Mouse (Mus musculus) lung, adult 2 months (tissue): ENCODE results near the gene Gfpt2. TPM values are rescaled to one million over a fixed set of nuclear protein-coding genes. Genes with fewer than 3 reads are reported as not detected.

Experiments
- DNase-seq: peaks from one replicate; pipeline ENCODE4 v3.0.0; 2022
- H3K4me1 ChIP-seq: fragments of 200-500 bp; 2 replicates; pipeline ENCODE4 v1.6.1; 2011; ENCODE audit warnings: low read length; ENCODE audit not compliant: control insufficient read depth, insufficient read depth
- H3K4me3 ChIP-seq: fragments of 200-500 bp; replicated peaks from 2 replicates; pipeline ENCODE3; 2011; ENCODE audit warnings: low read depth, mild to moderate bottlenecking, control low read depth, low read length; ENCODE audit errors: extremely low read depth
- CTCF ChIP-seq: fragments of 200-500 bp; IDR thresholded peaks from 2 replicates; pipeline ENCODE4 v1.5.1; 2011; ENCODE audit warnings: mild to moderate bottlenecking, low read length, control low read depth; ENCODE audit not compliant: insufficient read depth
- POLR2A ChIP-seq: fragments of 200-500 bp; IDR thresholded peaks from 2 replicates; pipeline ENCODE4 v1.6.1; 2011; ENCODE audit warnings: low read depth, mild to moderate bottlenecking, control low read depth, low read length, borderline replicate concordance; ENCODE audit errors: extremely low read depth
- WGBS: fragments of 180-500 bp; shearing (Covaris S2); methylation state at CpG from one replicate; pipeline ENCODE4 v1.1.7; 2018; 5-methylcytosine and 5-hydroxymethylcytosine counted together
- polyA plus RNA-seq: library from polyadenylated mRNA; depleted of rRNA; stranded (reverse); fragments of >200 nt; gene quantifications from 2 replicates; pipeline ENCODE4 v1.2.3, GENCODE M21; 2012; rRNA removed

Gene Gfpt2
- 7.0 and 8.8 TPM in 2 replicates for polyA plus RNA-seq

DNA sequence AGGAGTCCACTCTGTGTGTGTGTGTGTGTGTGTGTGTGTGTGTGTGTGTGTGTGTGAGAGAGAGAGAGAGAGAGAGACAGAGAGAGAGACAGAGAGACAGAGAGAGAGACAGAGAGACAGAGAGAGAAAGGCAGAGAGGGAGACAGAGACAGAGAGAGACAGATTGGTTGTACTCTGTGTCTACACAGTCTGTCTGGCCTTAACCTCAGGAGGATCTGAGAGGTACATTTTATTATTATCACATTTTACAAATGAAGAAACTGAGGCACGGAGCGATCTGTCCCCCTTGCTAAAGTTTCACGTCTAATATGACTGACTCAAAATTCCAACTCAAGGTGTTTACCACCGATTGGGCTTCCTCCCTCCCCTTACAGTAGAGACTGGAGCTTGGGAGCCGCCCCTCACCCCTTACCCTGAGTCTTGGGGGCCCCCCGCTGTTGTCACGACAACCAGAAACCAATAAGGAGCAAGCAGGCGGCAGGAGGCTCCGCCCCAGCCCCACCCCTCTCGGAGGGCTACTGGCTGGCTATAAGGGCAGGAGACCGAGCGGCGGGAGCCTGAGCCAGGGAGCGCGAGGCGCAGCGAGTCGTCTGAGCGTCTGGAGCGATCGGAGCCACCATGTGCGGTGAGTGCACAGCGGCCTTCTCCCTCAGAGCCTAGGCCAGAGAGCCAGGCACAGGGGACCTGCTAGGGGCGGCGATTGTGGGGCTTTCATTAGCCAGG lies at the start of gene Gfpt2:
Gene Gfpt2 (plus strand): TSS at position 560 of the 723 bp plus-strand sequence.
- Histone ChIP-seq H3K4me3 (peak within 1 kb of the TSS; percentile 61), H3K4me1 (no peaks in the 10 kb centered on the region; the same call in 1 of the 2 replicates)
- under 1% methylated on average over 25 of the region's 25 CpGs for WGBS
- TF ChIP-seq CTCF (no peak), POLR2A (peak; percentile 82; the same call in 1 of the 2 replicates)
- DNase-seq, result peak; percentile 37

DNA sequence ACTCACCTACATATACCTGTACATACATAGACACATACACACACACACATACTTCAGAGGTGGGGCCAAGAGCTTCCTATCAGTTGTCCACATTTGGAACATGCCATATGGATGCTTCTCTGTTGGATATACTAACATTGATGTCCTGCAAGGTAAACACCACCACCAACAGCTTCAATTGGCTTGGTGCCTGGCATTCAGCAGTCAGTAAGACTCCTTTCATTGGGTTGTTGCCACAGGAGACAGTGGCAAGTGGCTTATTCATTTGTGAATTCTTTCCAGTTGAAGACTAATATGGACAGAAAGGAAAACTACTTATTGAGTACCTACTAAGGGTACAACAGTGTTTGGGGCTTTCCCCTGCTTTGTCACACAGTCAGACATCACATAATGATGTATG lies 49.0 kb upstream of the Gfpt2 start:
- no peak for DNase-seq

GRCm38 (mm10) chr11:49745839-49746238 lies 48.1 kb upstream of the Gfpt2 start:
- no peak for DNase-seq
- TF ChIP-seq POLR2A (no peak), CTCF (no peak)
- Histone ChIP-seq H3K4me1 (no peaks in the 10 kb centered on the region), H3K4me3 (no peak overlapping the region)
- WGBS, result 78% methylated on average over 3 of the region's 3 CpGs

More for the DNA sequence above, 49.0 kb upstream of the Gfpt2 start:
- Histone ChIP-seq H3K4me3 (no peak overlapping the region), H3K4me1 (no peaks in the 10 kb centered on the region)
- TF ChIP-seq CTCF, result no peak
- TF ChIP-seq POLR2A, result no peak

DNA sequence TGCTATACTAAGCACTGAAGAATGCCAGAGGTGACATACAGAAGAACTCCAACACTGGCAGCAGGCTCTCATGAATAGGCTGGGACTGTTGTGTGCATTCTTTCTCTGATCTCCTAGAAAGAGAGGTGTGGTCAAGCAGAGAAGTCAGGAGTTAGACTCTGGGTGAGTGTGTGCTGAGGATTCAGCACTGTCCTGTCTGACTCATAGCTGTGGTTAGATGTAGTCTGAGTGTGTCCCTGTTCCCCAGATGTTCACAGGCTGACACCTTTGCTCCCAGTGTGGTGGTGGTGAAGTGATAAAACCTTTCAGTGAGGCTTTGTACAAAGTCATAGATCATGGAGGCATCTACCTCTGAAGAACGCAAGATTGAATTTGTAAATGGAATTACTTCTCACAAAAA lies 47.2 kb upstream of the Gfpt2 start:
- no peak for DNase-seq
- TF ChIP-seq CTCF (no peak), POLR2A (no peak)
- WGBS, result 97% methylated on average over 1 of the region's 1 CpGs
- H3K4me3 ChIP-seq, result no peak overlapping the region
- no peaks in the 10 kb centered on the region for H3K4me1 ChIP-seq

- no peak for DNase-seq
- 19% methylated on average over 12 of the region's 12 CpGs for WGBS
- no peak for TF ChIP-seq CTCF
- no peak for TF ChIP-seq POLR2A
- peaks cover 5% of the 10 kb centered on the region; the same call in 1 of the 2 replicates for H3K4me1 ChIP-seq
- H3K4me3 ChIP-seq, result no peak overlapping the region
Measured at GRCm38 (mm10) chr11:49754958-49755665, 38.9 kb upstream of the Gfpt2 start.

DNA sequence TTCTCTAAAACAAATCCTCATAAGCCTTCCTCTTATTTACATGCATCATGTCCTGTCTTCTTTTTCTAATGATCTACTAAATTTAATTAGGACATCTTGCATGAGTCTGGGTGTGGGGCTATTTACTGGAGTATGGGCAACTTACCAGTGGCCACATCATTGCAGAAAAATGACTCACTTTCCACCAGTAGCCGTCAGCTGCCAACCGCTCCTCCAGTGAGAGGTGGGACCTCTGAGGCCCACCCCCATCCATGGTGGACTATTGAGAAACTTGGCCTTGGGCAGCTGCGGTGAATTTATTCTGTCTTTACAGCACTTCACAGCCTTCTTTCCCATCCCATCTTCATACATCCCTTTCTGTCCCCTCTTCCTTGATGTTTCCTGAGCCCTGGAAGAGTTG lies 35.9 kb upstream of the Gfpt2 start:
- WGBS, result 78% methylated on average over 3 of the region's 3 CpGs
- no peak overlapping the region for H3K4me3 ChIP-seq
- peaks cover 5% of the 10 kb centered on the region; the same call in 1 of the 2 replicates for H3K4me1 ChIP-seq
- no peak for DNase-seq
- TF ChIP-seq POLR2A, result no peak
- no peak for TF ChIP-seq CTCF

- Histone ChIP-seq H3K4me3 (no peak overlapping the region), H3K4me1 (no peaks in the 10 kb centered on the region; the same call in 1 of the 2 replicates)
- WGBS, result 83% methylated on average over 5 of the region's 5 CpGs
- no peak for DNase-seq
- TF ChIP-seq CTCF (no peak), POLR2A (no peak)
Measured at GRCm38 (mm10) chr11:49761130-49761529, 32.8 kb upstream of the Gfpt2 start.

DNA sequence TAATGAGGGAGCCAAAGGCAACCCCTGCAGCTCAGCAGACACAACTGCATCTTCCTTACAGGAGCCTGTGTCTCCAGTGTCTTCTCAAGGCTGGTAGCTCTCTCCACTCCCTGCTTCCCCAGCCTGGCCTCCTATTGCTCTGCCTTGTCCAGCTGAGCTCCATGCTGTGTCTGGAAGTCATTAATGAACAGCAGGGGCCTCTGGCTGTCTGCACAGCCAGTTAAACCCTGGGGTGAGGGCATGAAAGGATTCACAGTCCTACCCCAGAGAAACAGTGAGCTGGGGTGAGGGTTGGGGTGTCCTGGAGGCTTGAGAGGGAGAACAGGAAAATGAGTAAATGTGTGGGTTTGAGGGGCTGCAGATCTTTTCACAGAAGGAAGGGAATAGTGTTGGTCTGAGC lies 30.4 kb upstream of the Gfpt2 start:
- no peaks in the 10 kb centered on the region; the same call in 1 of the 2 replicates for H3K4me1 ChIP-seq
- no peak for DNase-seq
- H3K4me3 ChIP-seq, result no peak overlapping the region
- TF ChIP-seq CTCF, result no peak
- no peak for TF ChIP-seq POLR2A

- no peak for TF ChIP-seq CTCF
- TF ChIP-seq POLR2A, result no peak
- Histone ChIP-seq H3K4me1 (no peaks in the 10 kb centered on the region; the same call in 1 of the 2 replicates), H3K4me3 (no peak overlapping the region)
- WGBS, result 53% methylated on average over 4 of the region's 4 CpGs
- no peak for DNase-seq
Measured at GRCm38 (mm10) chr11:49764023-49764422, 30.0 kb upstream of the Gfpt2 start.

DNA sequence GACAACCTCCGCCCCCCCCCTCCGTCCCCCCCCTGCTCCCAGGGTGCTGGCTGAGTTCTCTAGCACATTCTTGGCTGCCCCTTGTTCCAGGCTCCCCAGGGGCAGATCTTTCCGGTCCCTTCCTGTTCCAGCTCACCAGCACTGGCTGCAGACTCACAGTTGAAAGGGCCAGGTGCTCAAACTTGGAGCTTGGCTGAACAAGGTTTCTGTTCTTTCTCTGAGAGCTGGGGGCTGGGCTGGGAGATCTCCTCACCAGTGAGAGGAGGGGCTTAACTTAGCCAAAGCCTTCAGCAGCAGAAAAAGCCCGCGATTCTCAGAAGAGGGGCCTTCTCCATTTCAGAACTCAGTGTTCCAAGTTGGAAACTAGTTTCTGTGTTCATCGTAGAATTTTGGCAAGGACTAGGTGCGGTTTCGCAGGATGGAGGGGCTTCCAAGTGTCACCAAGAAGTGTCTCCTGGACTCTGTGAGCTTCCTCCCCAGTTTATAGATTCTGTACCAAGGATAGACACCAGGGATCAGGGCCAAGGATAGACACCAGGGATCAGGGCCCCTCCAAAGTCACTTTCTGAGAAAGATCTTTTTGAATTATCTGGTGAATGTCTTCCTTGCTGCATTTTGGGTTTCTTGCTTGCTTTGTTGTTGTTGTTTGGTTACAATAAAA lies 29.2 kb upstream of the Gfpt2 start:
- 16% methylated on average over 8 of the region's 8 CpGs for WGBS
- TF ChIP-seq POLR2A (no peak), CTCF (no peak)
- H3K4me3 ChIP-seq, result no peak overlapping the region
- H3K4me1 ChIP-seq, result no peaks in the 10 kb centered on the region; the same call in 1 of the 2 replicates
- DNase-seq, result no peak
